Mouse (Mus musculus) spleen, postnatal 0 days (tissue): ENCODE results near the gene Acox1. TPM values are rescaled to one million over a fixed set of nuclear protein-coding genes. Genes with fewer than 3 reads are reported as not detected.

Experiments
- polyA plus RNA-seq: library from polyadenylated mRNA; unstranded; fragments of >200 nt; fragmentation: Nextera tagmentation; extraction: Ambion mirVana; gene quantifications from 2 replicates; pipeline ENCODE4 v1.2.1, GENCODE M21; 2015

The Acox1 gene
- polyA plus RNA-seq = 9.7 and 11.3 TPM in 2 replicates

DNA sequence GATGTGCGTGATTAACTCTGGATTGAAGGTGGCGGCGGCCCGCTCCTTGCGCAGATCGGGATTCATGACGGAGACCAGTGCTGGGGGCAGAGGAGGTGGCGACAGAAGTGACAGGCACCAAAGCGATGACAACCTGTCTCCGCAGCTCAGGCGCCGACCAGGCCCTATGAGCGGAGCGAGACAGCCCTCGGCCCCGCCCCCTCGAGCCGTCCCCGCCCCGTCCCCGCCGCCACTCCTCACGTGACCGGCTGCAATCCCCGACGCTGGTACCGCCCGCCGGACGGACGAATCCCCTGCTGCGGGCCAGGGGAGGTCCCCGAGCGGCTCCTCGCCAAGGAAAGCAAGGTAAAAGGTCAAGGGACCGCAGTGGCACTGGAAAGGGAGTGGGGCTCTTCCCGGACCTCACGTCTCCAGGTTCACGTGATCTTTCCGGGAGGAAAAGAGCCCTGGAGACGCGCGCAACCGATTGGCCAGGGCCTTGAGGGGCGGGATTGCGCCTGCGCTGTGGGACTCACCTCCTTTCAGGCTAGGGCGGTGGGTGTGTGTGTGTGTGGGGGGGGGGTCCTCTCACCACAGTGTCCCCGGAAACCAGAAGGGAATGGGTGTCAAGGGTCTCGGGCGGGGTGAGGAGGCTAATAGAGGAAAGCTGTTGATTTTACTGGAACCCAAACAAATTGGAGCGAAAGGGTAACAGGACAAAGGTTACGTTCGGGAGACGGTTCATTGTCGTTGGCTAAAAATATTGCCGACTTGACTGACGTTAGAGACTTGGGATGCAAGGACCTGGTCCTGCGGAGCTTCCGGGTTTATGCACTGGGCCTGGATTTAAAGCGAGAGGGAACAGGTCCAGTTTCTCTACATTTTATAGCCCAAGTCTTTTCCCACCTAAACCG is at the start of gene Acox1, which contains the start of gene Ten1:
Gene Acox1, minus strand, starts transcription at position 407 of the 893 bp plus-strand sequence.
Gene Ten1, plus strand, starts transcription at position 217 of the 893 bp plus-strand sequence.

DNA sequence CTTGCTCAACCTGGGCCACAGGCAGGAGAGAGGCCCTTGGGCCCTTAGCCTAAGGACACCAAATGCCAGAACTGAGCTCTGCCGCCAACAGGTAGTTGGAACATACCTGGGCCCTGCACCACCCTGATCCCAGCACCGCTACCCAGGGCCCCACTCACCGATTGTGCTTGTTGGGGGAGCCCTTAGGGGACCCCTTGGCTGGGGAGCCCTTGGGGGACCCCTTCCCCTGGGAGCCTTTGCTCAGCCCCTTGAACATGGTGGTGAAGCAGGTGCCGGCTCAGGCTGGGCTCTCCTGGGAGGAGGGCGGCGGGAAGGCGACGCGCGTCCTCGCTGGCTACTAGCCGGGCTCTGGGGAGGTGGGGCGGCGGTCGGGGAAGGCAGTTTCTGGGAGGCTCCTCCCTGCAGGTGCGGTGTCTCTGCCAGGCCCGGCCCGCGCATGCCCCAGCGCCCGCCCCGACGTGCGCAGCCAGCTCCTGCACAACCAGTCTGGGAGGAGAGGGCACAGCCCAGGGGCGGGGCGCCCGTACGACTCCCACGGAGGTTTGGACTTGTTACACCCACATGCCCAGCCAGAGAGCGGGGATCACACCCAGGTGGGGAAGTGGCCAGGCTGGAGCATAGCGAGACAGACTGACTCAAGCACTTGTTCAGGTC is 39.0 kb upstream of the Acox1 start, which contains the start of gene Evpl:
Gene Evpl, minus strand, starts transcription at position 336 of the 654 bp plus-strand sequence.

DNA sequence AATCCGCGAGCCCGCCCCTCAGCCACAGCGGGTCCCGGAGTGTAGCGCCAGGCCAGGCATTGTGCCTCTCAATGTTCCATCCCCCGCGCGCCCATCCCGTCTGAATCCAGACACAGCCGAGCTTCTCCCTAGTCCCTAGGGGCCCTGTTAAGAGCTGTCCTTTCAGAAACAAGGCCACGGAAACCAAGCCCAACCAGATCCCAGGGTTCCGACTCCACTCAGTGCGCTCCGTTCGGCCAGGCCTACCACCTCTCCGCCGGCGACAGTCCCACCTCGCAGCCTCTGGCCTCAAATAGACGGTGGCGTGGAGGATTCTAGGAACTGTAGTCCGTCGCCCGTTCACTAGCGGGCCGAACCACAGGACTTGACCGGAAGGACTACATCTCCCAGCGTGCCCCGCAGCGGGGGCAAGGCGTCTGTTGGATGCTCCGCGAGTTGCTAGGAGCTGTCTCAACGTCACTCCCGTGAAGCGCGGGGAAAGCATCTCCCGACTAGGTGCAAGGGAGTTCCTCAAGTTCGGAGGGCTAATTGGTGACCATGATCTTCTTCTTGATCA is 30.9 kb downstream of the Acox1 start, which contains the start of gene Fbf1:
Gene Fbf1, minus strand, starts transcription at position 283 of the 556 bp plus-strand sequence.

DNA sequence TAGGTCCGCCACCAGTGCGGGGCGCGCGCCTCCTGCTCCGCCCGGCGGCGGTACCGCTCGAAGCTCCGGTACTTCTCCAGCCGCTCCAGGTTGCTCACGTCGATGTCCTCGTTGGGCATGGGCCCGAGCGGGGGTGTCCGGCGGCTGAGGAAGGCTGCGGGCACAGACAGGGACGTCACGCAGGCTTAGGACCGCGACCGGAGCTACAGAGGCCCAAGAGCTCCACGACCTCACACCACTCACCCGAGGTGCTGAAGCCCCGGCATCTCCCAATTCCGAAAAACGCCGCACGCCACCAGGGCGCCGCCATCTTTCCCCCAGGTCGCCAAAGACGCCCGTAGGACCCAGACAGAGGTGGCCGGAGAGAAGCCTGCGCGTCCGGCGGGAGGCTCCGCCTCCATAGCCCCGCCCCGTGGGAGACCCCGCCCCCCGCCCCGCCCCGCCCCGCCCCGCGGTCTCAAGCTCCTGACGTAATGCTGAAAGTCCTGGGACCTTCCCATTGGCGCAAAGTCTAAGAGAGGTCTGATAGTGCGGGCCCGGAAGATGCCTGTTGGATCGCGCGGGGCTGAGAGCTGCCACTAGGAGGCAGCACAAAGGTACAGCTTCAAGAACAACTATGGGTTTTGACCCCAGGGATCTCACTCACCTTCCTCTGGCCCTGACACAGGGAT is 60.2 kb downstream of the Acox1 start, which contains the start of gene Mrpl38:
Gene Mrpl38, minus strand, starts transcription at position 401 of the 671 bp plus-strand sequence.

DNA sequence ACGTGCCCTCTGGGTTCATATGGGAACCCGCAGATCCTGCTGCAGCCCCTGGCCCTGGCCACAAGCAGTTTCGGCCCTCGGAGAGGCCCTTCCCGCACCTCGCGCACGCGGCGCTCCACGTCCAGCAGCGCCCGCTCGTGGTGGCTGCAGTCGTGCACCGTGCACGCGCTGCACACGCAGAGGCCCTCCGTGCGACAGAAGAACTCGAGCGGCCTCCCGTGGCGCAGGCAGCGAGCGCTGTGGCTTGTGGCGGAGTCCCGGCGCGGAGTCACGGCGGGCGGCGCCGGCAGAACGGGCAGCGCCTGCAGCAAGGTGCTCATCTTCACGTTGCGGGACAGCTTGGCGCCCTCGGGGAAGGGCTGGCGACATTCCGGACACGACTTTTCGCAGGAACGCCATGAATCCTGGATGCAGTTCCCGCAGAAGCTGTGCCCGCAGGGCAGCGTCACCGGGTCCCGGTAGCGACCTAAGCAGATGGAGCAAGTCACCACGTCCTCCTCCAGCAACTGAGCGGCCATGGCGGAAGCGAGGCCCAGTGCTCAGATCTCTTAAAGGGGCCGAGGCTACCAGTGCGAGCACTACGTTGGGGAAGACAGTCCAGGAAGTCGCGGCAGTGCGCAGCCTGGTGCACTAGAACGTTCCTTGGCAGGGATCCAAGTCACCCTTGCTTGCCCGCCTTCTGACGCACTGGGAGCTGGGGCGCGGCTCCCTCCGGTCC is 68.2 kb downstream of the Acox1 start, which contains the start of gene Trim65:
Gene Trim65, minus strand, starts transcription at position 641 of the 718 bp plus-strand sequence.

DNA sequence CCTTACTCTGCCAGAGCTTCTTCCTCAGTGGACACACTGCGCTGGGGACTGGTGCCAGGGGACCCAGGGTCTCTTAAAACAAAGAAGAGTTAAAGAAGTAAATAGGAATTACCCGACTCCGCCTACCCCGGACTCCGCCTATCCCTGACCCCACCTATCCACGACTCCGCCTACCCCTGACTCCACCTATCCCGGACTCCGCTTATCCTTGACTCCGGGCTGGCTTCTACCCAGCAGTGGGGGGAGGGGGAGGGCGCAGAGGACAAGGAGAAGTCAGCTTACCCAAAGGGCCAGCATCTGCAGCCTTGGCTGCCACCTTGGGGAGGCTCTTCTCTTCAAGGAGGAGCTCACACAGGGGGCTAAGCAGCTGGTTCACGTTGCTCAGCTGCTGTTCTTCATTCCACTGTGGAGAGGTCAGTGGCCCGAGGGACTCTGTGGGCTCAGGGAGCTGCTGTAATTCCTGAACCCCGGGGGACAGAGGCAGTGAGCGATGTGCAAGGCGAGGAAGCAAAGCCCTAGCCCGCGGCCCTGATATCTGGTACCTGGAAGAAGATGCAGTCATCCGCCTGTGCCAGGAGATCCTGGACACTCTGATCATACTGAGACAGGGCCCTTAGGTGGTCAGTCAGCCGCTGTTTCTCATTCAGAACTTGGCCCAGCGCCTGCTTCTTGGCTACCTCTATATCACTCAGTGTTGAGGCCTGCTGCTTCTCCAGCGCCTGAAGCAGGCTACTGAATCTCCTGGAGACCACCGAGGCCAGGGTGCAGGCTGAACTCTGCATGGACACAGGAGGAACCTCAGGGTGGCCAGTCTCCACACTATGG is 71.5 kb downstream of the Acox1 start, which contains the start of gene Trim47:
Gene Trim47, minus strand, starts transcription at position 55 of the 825 bp plus-strand sequence.

Other genes starting within 250 kb of the Acox1 start
- gene Itgb4, start 224.3 kb downstream of the Acox1 start, polyA plus RNA-seq = 0.88 and 0.97 TPM in 2 replicates
- gene Galk1, start 186.3 kb downstream of the Acox1 start, polyA plus RNA-seq = 46.4 and 52.6 TPM in 2 replicates
- 1,286 and 1,302 TPM in 2 replicates for gene H3f3b, start 171.1 kb downstream of the Acox1 start, polyA plus RNA-seq
- gene Unk, start 168.7 kb downstream of the Acox1 start, polyA plus RNA-seq = 11.0 and 13.6 TPM in 2 replicates
- gene Unc13d, start 121.1 kb downstream of the Acox1 start, polyA plus RNA-seq = 23.0 and 26.2 TPM in 2 replicates
- gene Wbp2, start 112.0 kb downstream of the Acox1 start, polyA plus RNA-seq = 64.4 and 65.7 TPM in 2 replicates
- gene Trim47, start 71.8 kb downstream of the Acox1 start, polyA plus RNA-seq = 11.4 and 13.6 TPM in 2 replicates
- 2.3 and 3.0 TPM in 2 replicates for gene Trim65, start 67.9 kb downstream of the Acox1 start, polyA plus RNA-seq
- gene Mrpl38, start 60.2 kb downstream of the Acox1 start, polyA plus RNA-seq = 41.2 and 42.0 TPM in 2 replicates
- gene Fbf1, start 30.9 kb downstream of the Acox1 start, polyA plus RNA-seq = 6.1 and 6.6 TPM in 2 replicates
- gene Ten1, start 190 bp downstream of the Acox1 start, polyA plus RNA-seq = 47.1 and 53.1 TPM in 2 replicates
- 0.51 and 0.87 TPM in 2 replicates for gene Evpl, start 39.0 kb upstream of the Acox1 start, polyA plus RNA-seq
- 35.5 and 40.3 TPM in 2 replicates for gene Srp68, start 75.2 kb upstream of the Acox1 start, polyA plus RNA-seq
- gene Galr2, start 81.9 kb upstream of the Acox1 start, polyA plus RNA-seq = 0.06 and 0.21 TPM in 2 replicates
- 29.6 and 30.9 TPM in 2 replicates for gene Exoc7, start 108.2 kb upstream of the Acox1 start, polyA plus RNA-seq
- gene Foxj1, start 136.4 kb upstream of the Acox1 start, polyA plus RNA-seq = 0.06 TPM in 1 of 2 replicates, not detected in the other
- gene Rnf157, start 214.0 kb upstream of the Acox1 start, polyA plus RNA-seq = 2.4 and 3.9 TPM in 2 replicates
- 55.6 and 56.2 TPM in 2 replicates for gene Ubald2, start 235.0 kb upstream of the Acox1 start, polyA plus RNA-seq